Mouse (Mus musculus) ovary, postnatal 36 days (tissue): ENCODE measurements around the gene Ankrd1.

Source experiments
- DNase-seq: peaks from one replicate; pipeline ENCODE4 v3.0.0; 2022; ENCODE audit warnings: low spot score, mixed read lengths

Gene Ankrd1

GRCm38 (mm10) chr19:36119783-36120471, at the start of gene Ankrd1:
Gene Ankrd1, minus strand, starts transcription at chr19:36120099.
- no peak for DNase-seq

GRCm38 (mm10) chr19:36169101-36169500, 49.2 kb upstream of the Ankrd1 start:
- no peak for DNase-seq

GRCm38 (mm10) chr19:36168121-36168520, 48.2 kb upstream of the Ankrd1 start:
- no peak for DNase-seq

GRCm38 (mm10) chr19:36167291-36167896, 47.5 kb upstream of the Ankrd1 start:
- no peak for DNase-seq

GRCm38 (mm10) chr19:36166401-36167160, 46.7 kb upstream of the Ankrd1 start:
- no peak for DNase-seq

GRCm38 (mm10) chr19:36165351-36165750, 45.5 kb upstream of the Ankrd1 start:
- DNase-seq, result no peak

DNA sequence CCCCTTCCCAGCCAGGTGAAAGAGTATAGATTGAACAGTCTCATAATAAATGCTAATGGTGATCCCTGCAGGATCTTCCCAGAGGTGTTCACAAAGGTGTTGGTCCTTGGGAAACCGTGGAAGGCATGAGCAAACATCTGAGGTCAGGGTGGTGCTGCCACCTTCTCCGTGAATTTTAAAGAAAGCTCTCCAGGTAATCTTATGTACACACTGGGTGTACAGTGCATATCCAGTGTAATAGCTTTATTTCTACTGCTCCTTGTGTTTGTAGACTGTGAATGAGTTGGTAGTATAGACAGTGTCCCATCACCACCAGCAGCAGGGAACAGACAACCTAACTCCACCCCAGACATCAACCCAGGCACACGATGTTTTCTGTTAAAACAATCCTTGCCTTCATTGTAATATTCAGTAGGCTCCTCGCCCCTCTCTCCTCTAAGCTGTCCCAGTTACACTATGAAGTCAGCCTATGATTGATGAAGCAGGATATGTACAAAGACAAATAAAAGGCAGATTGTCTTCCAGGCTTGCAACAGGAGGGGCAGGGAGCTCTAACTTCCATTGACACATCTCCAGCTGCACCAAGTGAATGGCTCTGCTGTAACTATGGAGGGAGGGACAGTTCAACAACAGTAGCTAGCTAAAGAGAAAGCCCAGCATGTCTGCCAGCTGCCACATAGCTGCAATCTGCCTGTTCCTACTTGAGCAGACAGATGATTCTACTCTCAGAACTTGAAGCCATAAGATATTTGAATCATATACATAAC, 30.5 kb upstream of the Ankrd1 start:
- DNase-seq, result no peak

DNA sequence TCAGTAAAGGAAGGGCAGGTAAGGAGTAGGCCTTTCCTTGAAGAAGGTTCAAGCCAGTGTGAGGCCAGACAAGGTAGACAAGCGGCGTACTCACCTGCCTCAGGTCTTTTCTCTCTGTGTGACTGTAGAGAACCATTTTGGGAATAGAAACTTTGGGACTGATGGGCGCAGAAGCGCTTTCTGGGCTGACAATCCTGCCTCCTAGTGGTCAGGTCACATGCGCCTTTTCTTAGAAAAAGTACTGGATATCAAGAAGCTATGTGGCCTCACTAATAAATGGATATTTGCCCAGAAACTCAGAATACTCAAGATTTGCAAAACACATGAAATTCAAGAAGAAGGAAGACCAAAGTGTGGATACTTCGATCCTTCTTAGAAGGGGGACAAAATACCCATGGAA, 28.7 kb upstream of the Ankrd1 start:
- no peak for DNase-seq

DNA sequence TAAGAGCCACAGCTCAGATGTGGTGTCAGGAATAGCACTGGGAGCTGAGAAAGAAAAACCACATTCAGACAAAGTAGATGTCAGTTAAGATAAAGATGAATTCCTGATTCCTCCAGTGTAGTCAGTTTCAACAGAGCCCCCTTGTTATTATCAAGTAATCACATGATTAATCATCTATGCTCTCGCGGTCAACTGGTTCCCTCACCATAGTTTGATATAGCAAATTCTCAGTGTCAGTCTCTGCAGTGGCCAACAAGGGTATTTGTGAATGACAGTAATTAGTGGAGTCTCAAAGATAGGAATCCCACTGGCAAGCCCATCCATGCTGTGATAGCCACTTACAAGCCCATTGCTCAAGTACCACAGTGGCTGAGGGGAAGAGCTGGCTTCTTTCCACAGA, 23.7 kb upstream of the Ankrd1 start:
- no peak for DNase-seq

DNA sequence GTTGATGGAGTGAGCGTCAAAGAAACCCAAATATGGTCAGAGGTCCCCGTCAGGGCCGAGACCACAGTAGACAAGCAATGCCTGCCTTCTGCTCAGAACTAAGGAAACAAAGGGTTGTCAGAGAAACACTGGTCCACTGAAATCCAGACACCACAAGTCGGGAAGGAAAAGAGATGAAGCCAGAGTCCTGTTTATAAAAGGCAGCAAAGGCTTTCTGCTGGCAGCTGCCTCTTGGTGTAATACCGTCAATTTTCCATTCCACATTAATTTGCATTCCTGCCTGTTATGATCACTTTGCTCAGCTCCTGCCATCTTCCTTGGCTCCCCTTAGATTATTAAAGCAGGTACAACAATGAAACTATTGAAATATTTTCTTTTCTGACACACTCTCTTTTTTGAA, 13.8 kb upstream of the Ankrd1 start:
- DNase-seq, result no peak

GRCm38 (mm10) chr19:36133064-36133463, 13.2 kb upstream of the Ankrd1 start:
- DNase-seq, result no peak

DNA sequence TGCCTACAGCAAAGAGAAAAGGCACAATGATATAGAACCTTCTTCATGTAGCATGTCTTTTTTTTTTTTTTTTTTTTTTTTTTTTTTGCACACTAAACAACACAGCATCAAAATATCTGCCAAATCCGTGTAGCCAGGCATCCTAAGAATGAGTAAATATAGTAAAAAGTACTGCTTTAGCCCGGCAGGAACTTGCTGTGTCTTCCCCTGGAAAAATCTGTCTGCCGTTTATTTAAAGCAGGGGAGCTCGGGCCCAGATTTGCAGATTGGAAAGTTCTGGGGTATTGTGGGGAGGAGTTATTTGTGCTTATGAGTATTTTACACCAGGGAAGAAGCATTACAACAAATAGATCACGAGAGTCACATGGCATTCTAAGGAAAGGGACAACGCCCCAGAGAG, 12.1 kb upstream of the Ankrd1 start:
- DNase-seq, result no peak

DNA sequence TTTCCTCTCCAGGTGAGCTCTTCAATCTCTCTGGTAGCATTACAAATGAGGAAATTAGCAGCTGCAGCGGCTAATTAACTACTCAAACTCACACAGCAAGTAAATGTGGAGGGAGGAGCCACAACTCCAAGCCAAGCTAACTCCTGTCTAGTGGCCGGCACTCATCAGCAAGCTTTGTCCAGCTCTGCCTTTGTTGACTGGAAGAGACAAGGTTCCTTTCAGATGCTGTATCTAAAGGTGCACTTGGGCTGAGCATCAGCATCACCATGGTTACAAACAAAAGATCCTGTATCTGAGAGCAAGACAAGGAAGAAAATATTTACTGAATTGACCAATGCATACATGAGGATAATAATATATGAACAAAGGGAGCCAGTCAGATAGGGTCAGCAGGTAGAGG, 10.3 kb upstream of the Ankrd1 start:
- DNase-seq, result no peak

DNA sequence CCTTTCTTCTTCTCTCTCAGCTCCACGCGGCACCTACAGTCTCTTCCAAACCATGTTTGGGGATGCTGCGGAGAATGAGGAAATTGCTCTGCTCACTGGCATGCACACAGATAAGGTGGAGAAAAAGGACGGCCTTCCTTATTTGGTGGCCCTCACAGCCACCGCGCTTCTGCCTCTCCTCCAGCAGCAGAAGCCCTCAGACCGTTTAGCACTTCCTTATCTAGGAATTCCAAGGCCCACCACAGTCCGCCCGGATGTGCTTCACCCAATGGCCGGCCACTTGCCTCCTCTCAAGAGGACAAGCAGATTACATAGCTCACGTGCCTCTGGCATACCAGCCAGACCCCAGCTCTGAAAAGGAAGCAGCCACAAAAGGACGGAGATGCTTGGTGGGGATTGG, 9.7 kb upstream of the Ankrd1 start:
- peak; percentile 22 for DNase-seq

GRCm38 (mm10) chr19:36129213-36129612, 9.3 kb upstream of the Ankrd1 start:
- no peak for DNase-seq

GRCm38 (mm10) chr19:36128440-36128839, 8.5 kb upstream of the Ankrd1 start:
- no peak for DNase-seq

DNA sequence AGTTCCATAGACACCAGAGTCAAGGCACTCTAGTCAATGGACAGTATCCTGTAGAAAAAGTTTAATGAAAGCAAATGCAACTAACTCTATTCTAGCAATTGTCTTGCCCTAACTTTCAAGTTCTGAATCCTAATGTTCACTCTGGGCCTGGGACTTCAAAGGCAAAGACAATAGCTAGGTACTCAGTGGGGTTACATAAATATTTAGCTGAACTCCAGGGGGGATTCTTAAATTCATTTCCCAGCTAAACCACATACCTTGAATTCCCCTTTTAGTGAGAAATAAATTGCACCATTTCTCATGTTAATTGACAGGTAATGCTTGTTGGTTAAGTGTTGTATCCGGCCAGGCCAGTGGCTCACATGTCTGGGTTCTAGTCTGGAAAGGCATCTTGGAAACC, 4.3 kb upstream of the Ankrd1 start:
- no peak for DNase-seq

DNA sequence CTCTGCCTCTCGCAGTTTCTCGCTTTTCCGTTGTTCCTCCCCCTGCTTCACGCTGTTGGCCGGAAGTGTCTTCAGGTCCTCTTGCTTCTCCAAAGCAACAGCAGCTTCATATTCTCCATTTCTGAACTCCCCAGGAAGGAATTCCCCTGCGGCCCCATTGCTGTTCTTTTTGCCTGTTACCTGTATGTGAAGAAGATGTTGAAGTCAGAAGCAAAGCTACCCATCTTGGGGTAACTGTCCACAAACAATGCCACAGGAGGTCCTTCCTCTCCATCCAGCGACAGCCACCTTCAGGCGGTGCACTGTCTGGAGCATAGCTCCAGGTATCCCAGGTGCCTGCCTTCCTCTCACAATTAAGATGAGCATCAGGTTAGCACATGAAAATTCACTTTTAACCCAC, 680 bp downstream of the Ankrd1 start:
- no peak for DNase-seq

- no peak for DNase-seq
These were observed 3.7 kb downstream of the Ankrd1 start for GRCm38 (mm10) chr19:36116185-36116584.

DNA sequence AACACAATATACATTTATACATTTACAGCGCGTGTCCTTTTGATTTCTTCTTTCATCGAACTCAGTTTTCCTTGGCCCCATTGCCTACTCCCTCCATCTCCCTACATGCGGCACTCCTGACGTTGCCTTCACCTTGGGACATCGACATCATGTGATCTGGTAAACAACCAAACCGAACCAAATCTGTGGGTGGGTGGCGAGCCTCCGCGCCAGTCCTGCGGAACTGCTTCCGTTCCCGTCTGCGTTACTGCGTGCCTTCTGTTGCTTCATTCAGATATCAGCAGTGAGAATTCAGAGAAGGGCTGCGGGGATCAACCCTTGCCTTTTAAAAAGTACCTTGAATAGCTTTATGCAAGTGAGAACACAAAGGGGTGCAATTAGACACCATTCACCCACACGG, 7.9 kb downstream of the Ankrd1 start:
- no peak for DNase-seq

DNA sequence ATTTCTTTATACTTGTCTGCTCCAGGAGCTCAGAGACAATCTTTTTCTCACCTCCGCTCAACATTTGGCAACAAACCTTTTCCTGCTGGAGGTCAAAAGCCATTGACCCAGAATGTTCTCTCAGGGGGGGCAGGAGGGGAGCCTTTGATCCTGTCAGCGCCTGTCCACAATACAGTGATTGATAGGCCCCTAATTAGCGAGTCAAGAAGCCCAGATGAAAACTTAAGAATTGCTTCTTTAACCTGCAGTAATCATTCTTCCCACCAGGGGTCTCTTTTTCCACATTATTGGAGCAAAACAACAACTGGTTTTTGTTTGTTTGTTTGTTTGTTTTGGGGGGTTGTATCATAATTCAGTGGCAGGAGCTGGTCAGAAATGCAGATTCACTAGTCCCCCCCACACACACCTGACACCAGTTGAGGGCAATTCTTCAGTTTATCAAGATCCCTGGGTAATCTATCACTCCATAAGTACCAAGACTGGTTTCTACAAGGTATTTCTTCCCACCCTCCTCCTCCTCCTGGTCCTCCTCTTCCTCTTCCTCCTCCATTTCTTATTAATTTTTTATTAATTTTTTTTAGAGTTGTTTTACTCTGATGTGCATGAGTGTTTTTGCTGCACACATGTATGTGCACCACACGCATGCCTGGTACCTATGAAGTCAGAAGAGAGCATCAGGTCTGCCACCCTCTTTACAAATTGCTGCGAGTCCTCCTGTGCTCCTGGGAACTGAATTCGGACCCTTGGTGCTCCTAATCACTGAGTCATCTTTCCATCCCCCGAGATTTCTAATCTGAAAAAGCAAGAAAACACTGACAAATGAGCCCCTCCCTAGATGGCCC, 8.6 kb downstream of the Ankrd1 start:
- DNase-seq, result no peak

GRCm38 (mm10) chr19:36110465-36110864, 9.4 kb downstream of the Ankrd1 start:
- DNase-seq, result no peak
